Mouse (Mus musculus) kidney, adult 9 months (tissue): Measurements from ENCODE around the gene Ssbp2.

Experiments
- DNase-seq: peaks from one replicate; pipeline ENCODE4 v3.0.0; 2022

Ssbp2 gene

GRCm38 (mm10) chr13:91741280-91742047 lies 281.4 kb downstream of the Ssbp2 start, which contains the start of gene Acot12:
TSS of gene Acot12 (plus strand) at chr13:91741512.
- peak; percentile 89 for DNase-seq

- peak; percentile 33 for DNase-seq
Observed at GRCm38 (mm10) chr13:91743180-91743579, 283.1 kb downstream of the Ssbp2 start.

GRCm38 (mm10) chr13:91746470-91746869 lies 286.4 kb downstream of the Ssbp2 start:
- DNase-seq = no peak

DNA sequence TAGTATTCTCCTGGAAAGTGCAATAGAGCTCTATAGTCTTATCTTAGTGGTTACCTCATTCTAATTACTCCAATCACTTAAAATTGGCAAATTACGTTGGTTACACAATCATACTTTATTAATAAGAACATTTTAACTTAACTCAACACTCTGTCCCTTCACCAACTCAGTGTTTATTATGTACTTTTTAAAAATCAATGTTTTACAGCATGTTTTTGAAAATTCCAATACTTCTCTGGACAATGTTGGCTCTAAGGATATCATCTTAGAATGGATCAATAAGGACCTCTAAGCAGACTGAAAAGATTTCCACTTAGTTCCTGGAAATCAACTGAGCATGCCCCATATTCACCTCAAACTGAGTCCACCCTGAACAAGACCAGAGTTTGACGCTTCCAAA lies 288.3 kb downstream of the Ssbp2 start:
- DNase-seq = no peak

DNA sequence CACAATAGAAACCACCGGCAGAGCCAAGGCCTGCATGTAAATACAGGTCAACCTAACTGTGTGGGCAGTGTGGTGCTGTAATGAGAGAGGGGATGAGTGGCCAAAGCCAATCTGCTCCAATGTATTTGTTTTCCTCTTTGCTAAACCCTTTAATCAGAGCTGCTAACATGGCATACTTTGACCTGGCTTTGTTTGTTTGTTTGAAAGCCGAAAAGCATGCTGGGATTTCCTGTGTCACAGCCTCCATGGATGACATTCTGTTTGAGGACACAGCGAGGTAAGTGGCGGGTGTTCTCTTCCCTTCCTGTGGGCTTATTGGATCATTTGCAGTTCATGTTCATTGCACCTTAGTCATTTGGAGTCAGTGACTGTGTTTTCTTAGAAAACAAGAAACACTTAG lies 289.9 kb downstream of the Ssbp2 start:
- DNase-seq = no peak
